Mouse (Mus musculus): ENCODE results near the gene Fto. TPM values are rescaled to one million over a fixed set of nuclear protein-coding genes. Genes with fewer than 3 reads are reported as not detected.

The Fto gene
- polyA plus RNA-seq, 1 experiment from 2014 or later: 97.3 TPM

GRCm38 (mm10) chr8:91488086-91488783 is 174.9 kb downstream of the Fto start:
- Histone ChIP-seq H3K9me3 (ENCODE audit: control insufficient read depth, low read length) (no peaks in the 10 kb centered on the region), H3K4me3 (ENCODE audit: low read depth, low read length) (no peak overlapping the region), H3K9ac (ENCODE audit: low read length) (no peak overlapping the region), H3K27me3 (ENCODE audit: control insufficient read depth, insufficient read depth, low read length) (0 out of 2 replicates have a peak, but pooled peaks cover 5% of the 10 kb centered on the region), H3K36me3 (ENCODE audit: control insufficient read depth, insufficient read depth, low read length) (no peaks in the 10 kb centered on the region), H3K27ac (replicated peaks; ENCODE audit: low read depth, low read length) (no peak overlapping the region), H3K4me2 (ENCODE audit: low read depth, severe bottlenecking) (no peak overlapping the region), H3K4me1 (ENCODE audit: control insufficient read depth, insufficient read depth, low read length) (no peaks in the 10 kb centered on the region)
- DNase-seq (ENCODE audit: low spot score): peak; percentile 83
- 44% methylated on average over 13 of the region's 13 CpGs for WGBS
- no peak for ATAC-seq (ENCODE audit: insufficient number of reproducible peaks, low FRiP score, low TSS enrichment, low read depth)

GRCm38 (mm10) chr8:91488784-91489450 is 175.6 kb downstream of the Fto start:
- H3K27ac ChIP-seq (replicated peaks; ENCODE audit: low read depth, low read length): no peak overlapping the region
- no peak overlapping the region for H3K9ac ChIP-seq (ENCODE audit: low read length)
- no peak for ATAC-seq (ENCODE audit: insufficient number of reproducible peaks, low FRiP score, low TSS enrichment, low read depth)

GRCm38 (mm10) chr8:91490065-91490464 is 176.7 kb downstream of the Fto start:
- H3K27ac ChIP-seq (replicated peaks; ENCODE audit: low read depth, low read length): no peak overlapping the region
- WGBS: 23% methylated on average over 5 of the region's 5 CpGs
- no peaks in the 10 kb centered on the region for H3K4me1 ChIP-seq (ENCODE audit: control insufficient read depth, insufficient read depth, low read length)
- no peak for DNase-seq (ENCODE audit: low spot score)
- H3K9ac ChIP-seq (ENCODE audit: low read length): no peak overlapping the region
- H3K27me3 ChIP-seq (ENCODE audit: control insufficient read depth, insufficient read depth, low read length): 0 out of 2 replicates have a peak, but pooled peaks cover 7% of the 10 kb centered on the region
- no peak for ATAC-seq (ENCODE audit: insufficient number of reproducible peaks, low FRiP score, low TSS enrichment, low read depth)
- H3K9me3 ChIP-seq (ENCODE audit: control insufficient read depth, low read length): no peaks in the 10 kb centered on the region
- H3K4me2 ChIP-seq (ENCODE audit: low read depth, severe bottlenecking): no peak overlapping the region
- no peaks in the 10 kb centered on the region for H3K36me3 ChIP-seq (ENCODE audit: control insufficient read depth, insufficient read depth, low read length)
- H3K4me3 ChIP-seq (ENCODE audit: low read depth, low read length): no peak overlapping the region

More at GRCm38 (mm10) chr8:91488784-91489450, 175.6 kb downstream of the Fto start:
- Histone ChIP-seq H3K4me1 (ENCODE audit: control insufficient read depth, insufficient read depth, low read length) (no peaks in the 10 kb centered on the region), H3K36me3 (ENCODE audit: control insufficient read depth, insufficient read depth, low read length) (no peaks in the 10 kb centered on the region), H3K4me2 (ENCODE audit: low read depth, severe bottlenecking) (no peak overlapping the region), H3K27me3 (ENCODE audit: control insufficient read depth, insufficient read depth, low read length) (0 out of 2 replicates have a peak, but pooled peaks cover 7% of the 10 kb centered on the region), H3K9me3 (ENCODE audit: control insufficient read depth, low read length) (no peaks in the 10 kb centered on the region), H3K4me3 (ENCODE audit: low read depth, low read length) (no peak overlapping the region)
- 74% methylated on average over 10 of the region's 10 CpGs for WGBS
- no peak for DNase-seq (ENCODE audit: low spot score)

GRCm38 (mm10) chr8:91493373-91493772 is 180.0 kb downstream of the Fto start:
- DNase-seq (ENCODE audit: low spot score) (no peak), ATAC-seq (ENCODE audit: insufficient number of reproducible peaks, low FRiP score, low TSS enrichment, low read depth) (no peak)
- Histone ChIP-seq H3K27ac (replicated peaks; ENCODE audit: low read depth, low read length) (no peak overlapping the region), H3K9ac (ENCODE audit: low read length) (no peak overlapping the region), H3K36me3 (ENCODE audit: control insufficient read depth, insufficient read depth, low read length) (no peaks in the 10 kb centered on the region), H3K9me3 (ENCODE audit: control insufficient read depth, low read length) (no peaks in the 10 kb centered on the region), H3K4me1 (ENCODE audit: control insufficient read depth, insufficient read depth, low read length) (no peaks in the 10 kb centered on the region), H3K4me2 (ENCODE audit: low read depth, severe bottlenecking) (no peak overlapping the region), H3K4me3 (ENCODE audit: low read depth, low read length) (no peak overlapping the region), H3K27me3 (ENCODE audit: control insufficient read depth, insufficient read depth, low read length) (0 out of 2 replicates have a peak, but pooled peaks cover 7% of the 10 kb centered on the region)
- WGBS: 80% methylated on average over 8 of the region's 8 CpGs

- 47% methylated on average over 10 of the region's 10 CpGs for WGBS
- Histone ChIP-seq H3K27ac (replicated peaks; ENCODE audit: low read depth, low read length) (no peak overlapping the region), H3K4me1 (ENCODE audit: control insufficient read depth, insufficient read depth, low read length) (no peaks in the 10 kb centered on the region), H3K4me3 (ENCODE audit: low read depth, low read length) (no peak overlapping the region), H3K4me2 (ENCODE audit: low read depth, severe bottlenecking) (no peak overlapping the region), H3K27me3 (ENCODE audit: control insufficient read depth, insufficient read depth, low read length) (0 out of 2 replicates have a peak, but pooled peaks cover 7% of the 10 kb centered on the region), H3K9me3 (ENCODE audit: control insufficient read depth, low read length) (no peaks in the 10 kb centered on the region), H3K9ac (ENCODE audit: low read length) (no peak overlapping the region), H3K36me3 (ENCODE audit: control insufficient read depth, insufficient read depth, low read length) (no peaks in the 10 kb centered on the region)
- ATAC-seq (ENCODE audit: insufficient number of reproducible peaks, low FRiP score, low TSS enrichment, low read depth): no peak
- no peak for DNase-seq (ENCODE audit: low spot score)
These were observed 181.4 kb downstream of the Fto start for GRCm38 (mm10) chr8:91494501-91495259.

- Histone ChIP-seq H3K4me1 (ENCODE audit: control insufficient read depth, insufficient read depth, low read length) (no peaks in the 10 kb centered on the region), H3K4me3 (ENCODE audit: low read depth, low read length) (no peak overlapping the region), H3K27me3 (ENCODE audit: control insufficient read depth, insufficient read depth, low read length) (0 out of 2 replicates have a peak, but pooled peaks cover 7% of the 10 kb centered on the region), H3K27ac (replicated peaks; ENCODE audit: low read depth, low read length) (no peak overlapping the region), H3K36me3 (ENCODE audit: control insufficient read depth, insufficient read depth, low read length) (no peaks in the 10 kb centered on the region), H3K4me2 (ENCODE audit: low read depth, severe bottlenecking) (no peak overlapping the region), H3K9me3 (ENCODE audit: control insufficient read depth, low read length) (no peaks in the 10 kb centered on the region), H3K9ac (ENCODE audit: low read length) (no peak overlapping the region)
- WGBS: 45% methylated on average over 2 of the region's 2 CpGs
- ATAC-seq (ENCODE audit: insufficient number of reproducible peaks, low FRiP score, low TSS enrichment, low read depth) (no peak), DNase-seq (ENCODE audit: low spot score) (no peak)
These were observed 181.9 kb downstream of the Fto start for GRCm38 (mm10) chr8:91495260-91495601.

GRCm38 (mm10) chr8:91496000-91496399 is 182.7 kb downstream of the Fto start:
- Histone ChIP-seq H3K27me3 (ENCODE audit: control insufficient read depth, insufficient read depth, low read length) (0 out of 2 replicates have a peak, but pooled peaks cover 7% of the 10 kb centered on the region), H3K4me2 (ENCODE audit: low read depth, severe bottlenecking) (no peak overlapping the region), H3K27ac (replicated peaks; ENCODE audit: low read depth, low read length) (no peak overlapping the region), H3K36me3 (ENCODE audit: control insufficient read depth, insufficient read depth, low read length) (no peaks in the 10 kb centered on the region), H3K9ac (ENCODE audit: low read length) (no peak overlapping the region), H3K4me1 (ENCODE audit: control insufficient read depth, insufficient read depth, low read length) (no peaks in the 10 kb centered on the region), H3K9me3 (ENCODE audit: control insufficient read depth, low read length) (no peaks in the 10 kb centered on the region), H3K4me3 (ENCODE audit: low read depth, low read length) (no peak overlapping the region)
- ATAC-seq (ENCODE audit: insufficient number of reproducible peaks, low FRiP score, low TSS enrichment, low read depth): no peak
- DNase-seq (ENCODE audit: low spot score): no peak

GRCm38 (mm10) chr8:91496936-91497335 is 183.6 kb downstream of the Fto start:
- no peak for ATAC-seq (ENCODE audit: insufficient number of reproducible peaks, low FRiP score, low TSS enrichment, low read depth)
- no peak overlapping the region for H3K4me3 ChIP-seq (ENCODE audit: low read depth, low read length)

More at GRCm38 (mm10) chr8:91496936-91497335, 183.6 kb downstream of the Fto start:
- H3K4me1 ChIP-seq (ENCODE audit: control insufficient read depth, insufficient read depth, low read length): no peaks in the 10 kb centered on the region
- H3K4me2 ChIP-seq (ENCODE audit: low read depth, severe bottlenecking): no peak overlapping the region
- H3K9ac ChIP-seq (ENCODE audit: low read length): no peak overlapping the region
- H3K27me3 ChIP-seq (ENCODE audit: control insufficient read depth, insufficient read depth, low read length): 0 out of 2 replicates have a peak, but pooled peaks cover 3% of the 10 kb centered on the region
- H3K36me3 ChIP-seq (ENCODE audit: control insufficient read depth, insufficient read depth, low read length): no peaks in the 10 kb centered on the region
- no peak for DNase-seq (ENCODE audit: low spot score)
- H3K27ac ChIP-seq (replicated peaks; ENCODE audit: low read depth, low read length): no peak overlapping the region
- WGBS: 54% methylated on average over 7 of the region's 7 CpGs
- H3K9me3 ChIP-seq (ENCODE audit: control insufficient read depth, low read length): no peaks in the 10 kb centered on the region

All from limb, embryonic 11.5 days (tissue).